Mouse (Mus musculus): ENCODE results near the gene Cx3cr1. TPM values are rescaled to one million over a fixed set of nuclear protein-coding genes. Genes with fewer than 3 reads are reported as not detected.

Gene Cx3cr1
- polyA plus RNA-seq, 1 experiment, result 0.04 TPM

GRCm38 (mm10) chr9:119970763-119971656, 98.7 kb downstream of the Cx3cr1 start:
- no peak for TF ChIP-seq MAX (IDR thresholded peaks at IDR 0.05)
- TF ChIP-seq CTCF (IDR thresholded peaks at IDR 0.05; ENCODE audit: control insufficient read depth, insufficient read depth, insufficient read length), result no peak
- TF ChIP-seq USF1 (IDR thresholded peaks at IDR 0.05; ENCODE audit: low read depth), result no peak
- no peak for TF ChIP-seq CEBPB (IDR thresholded peaks at IDR 0.05; ENCODE audit: low read depth)
- no peak for TF ChIP-seq MYOG (IDR thresholded peaks at IDR 0.05; ENCODE audit: control insufficient read depth, extremely low read depth, insufficient read length)
- TF ChIP-seq FOSL1 (IDR thresholded peaks at IDR 0.05; ENCODE audit: insufficient read depth, low read length, poor library complexity, severe bottlenecking), result no peak
- no peak for TF ChIP-seq MYOD1 (IDR thresholded peaks at IDR 0.05; ENCODE audit: control insufficient read depth, insufficient read length, low read depth)
- no peaks in the 10 kb centered on the region for H3K79me3 ChIP-seq (ENCODE audit: low read depth)
- no peak overlapping the region for H3ac ChIP-seq (ENCODE audit: control insufficient read depth, insufficient read length, low read depth)
- no peaks in the 10 kb centered on the region for H3K27me3 ChIP-seq (ENCODE audit: control insufficient read depth, insufficient read depth, insufficient read length)
- H3K4me3 ChIP-seq (ENCODE audit: insufficient read depth, poor library complexity, severe bottlenecking), result no peak overlapping the region
- no peaks in the 10 kb centered on the region for H3K79me2 ChIP-seq (ENCODE audit: control insufficient read depth, insufficient read depth)
- H3K36me3 ChIP-seq (ENCODE audit: control insufficient read depth, insufficient read depth), result peaks cover 37% of the 10 kb centered on the region

GRCm38 (mm10) chr9:119970221-119970620, 99.5 kb downstream of the Cx3cr1 start:
- Histone ChIP-seq H3ac (ENCODE audit: control insufficient read depth, insufficient read length, low read depth) (no peak overlapping the region), H3K27me3 (ENCODE audit: control insufficient read depth, insufficient read depth, insufficient read length) (no peaks in the 10 kb centered on the region), H3K79me3 (ENCODE audit: low read depth) (no peaks in the 10 kb centered on the region), H3K4me3 (ENCODE audit: insufficient read depth, poor library complexity, severe bottlenecking) (no peak overlapping the region), H3K79me2 (ENCODE audit: control insufficient read depth, insufficient read depth) (no peaks in the 10 kb centered on the region), H3K36me3 (ENCODE audit: control insufficient read depth, insufficient read depth) (peaks cover 30% of the 10 kb centered on the region)
- TF ChIP-seq CTCF (IDR thresholded peaks at IDR 0.05; ENCODE audit: control insufficient read depth, insufficient read depth, insufficient read length), result no peak
- no peak for TF ChIP-seq MYOG (IDR thresholded peaks at IDR 0.05; ENCODE audit: control insufficient read depth, extremely low read depth, insufficient read length)
- TF ChIP-seq MYOD1 (IDR thresholded peaks at IDR 0.05; ENCODE audit: control insufficient read depth, insufficient read length, low read depth), result no peak
- TF ChIP-seq MAX (IDR thresholded peaks at IDR 0.05), result no peak
- TF ChIP-seq USF1 (IDR thresholded peaks at IDR 0.05; ENCODE audit: low read depth), result no peak
- TF ChIP-seq FOSL1 (IDR thresholded peaks at IDR 0.05; ENCODE audit: insufficient read depth, low read length, poor library complexity, severe bottlenecking), result no peak
- TF ChIP-seq CEBPB (IDR thresholded peaks at IDR 0.05; ENCODE audit: low read depth), result no peak

- Histone ChIP-seq H3K79me3 (ENCODE audit: low read depth) (no peaks in the 10 kb centered on the region), H3K27me3 (ENCODE audit: control insufficient read depth, insufficient read depth, insufficient read length) (no peaks in the 10 kb centered on the region), H3K4me3 (ENCODE audit: insufficient read depth, poor library complexity, severe bottlenecking) (no peak overlapping the region), H3K79me2 (ENCODE audit: control insufficient read depth, insufficient read depth) (no peaks in the 10 kb centered on the region), H3K36me3 (ENCODE audit: control insufficient read depth, insufficient read depth) (peaks cover 26% of the 10 kb centered on the region), H3ac (ENCODE audit: control insufficient read depth, insufficient read length, low read depth) (no peak overlapping the region)
- no peak for TF ChIP-seq CTCF (IDR thresholded peaks at IDR 0.05; ENCODE audit: control insufficient read depth, insufficient read depth, insufficient read length)
Observed at GRCm38 (mm10) chr9:119969811-119970210, 99.9 kb downstream of the Cx3cr1 start.

- H3K4me3 ChIP-seq (ENCODE audit: insufficient read depth, poor library complexity, severe bottlenecking), result no peak overlapping the region
- no peaks in the 10 kb centered on the region for H3K79me2 ChIP-seq (ENCODE audit: control insufficient read depth, insufficient read depth)
- H3K36me3 ChIP-seq (ENCODE audit: control insufficient read depth, insufficient read depth), result no peaks in the 10 kb centered on the region
- no peak overlapping the region for H3ac ChIP-seq (ENCODE audit: control insufficient read depth, insufficient read length, low read depth)
- H3K27me3 ChIP-seq (ENCODE audit: control insufficient read depth, insufficient read depth, insufficient read length), result no peaks in the 10 kb centered on the region
- TF ChIP-seq MAX (IDR thresholded peaks at IDR 0.05) (no peak), FOSL1 (IDR thresholded peaks at IDR 0.05; ENCODE audit: insufficient read depth, low read length, poor library complexity, severe bottlenecking) (no peak), MYOD1 (IDR thresholded peaks at IDR 0.05; ENCODE audit: control insufficient read depth, insufficient read length, low read depth) (no peak), USF1 (IDR thresholded peaks at IDR 0.05; ENCODE audit: low read depth) (no peak), MYOG (IDR thresholded peaks at IDR 0.05; ENCODE audit: control insufficient read depth, extremely low read depth, insufficient read length) (no peak), CEBPB (IDR thresholded peaks at IDR 0.05; ENCODE audit: low read depth) (no peak), CTCF (IDR thresholded peaks at IDR 0.05; ENCODE audit: control insufficient read depth, insufficient read depth, insufficient read length) (no peak)
- no peaks in the 10 kb centered on the region for H3K79me3 ChIP-seq (ENCODE audit: low read depth)
Observed at GRCm38 (mm10) chr9:119966221-119966910, 103.3 kb downstream of the Cx3cr1 start.

GRCm38 (mm10) chr9:119965186-119965585, 104.5 kb downstream of the Cx3cr1 start:
- TF ChIP-seq MYOG (IDR thresholded peaks at IDR 0.05; ENCODE audit: control insufficient read depth, extremely low read depth, insufficient read length) (no peak), MYOD1 (IDR thresholded peaks at IDR 0.05; ENCODE audit: control insufficient read depth, insufficient read length, low read depth) (no peak), USF1 (IDR thresholded peaks at IDR 0.05; ENCODE audit: low read depth) (no peak), FOSL1 (IDR thresholded peaks at IDR 0.05; ENCODE audit: insufficient read depth, low read length, poor library complexity, severe bottlenecking) (no peak), CEBPB (IDR thresholded peaks at IDR 0.05; ENCODE audit: low read depth) (no peak), CTCF (IDR thresholded peaks at IDR 0.05; ENCODE audit: control insufficient read depth, insufficient read depth, insufficient read length) (no peak), MAX (IDR thresholded peaks at IDR 0.05) (no peak)
- Histone ChIP-seq H3K27me3 (ENCODE audit: control insufficient read depth, insufficient read depth, insufficient read length) (no peaks in the 10 kb centered on the region), H3ac (ENCODE audit: control insufficient read depth, insufficient read length, low read depth) (no peak overlapping the region), H3K79me3 (ENCODE audit: low read depth) (no peaks in the 10 kb centered on the region), H3K4me3 (ENCODE audit: insufficient read depth, poor library complexity, severe bottlenecking) (no peak overlapping the region), H3K36me3 (ENCODE audit: control insufficient read depth, insufficient read depth) (no peaks in the 10 kb centered on the region), H3K79me2 (ENCODE audit: control insufficient read depth, insufficient read depth) (no peaks in the 10 kb centered on the region)
